Comparison of ENCODE assay signal across 8 mouse cellular contexts in the genomic region with DNA sequence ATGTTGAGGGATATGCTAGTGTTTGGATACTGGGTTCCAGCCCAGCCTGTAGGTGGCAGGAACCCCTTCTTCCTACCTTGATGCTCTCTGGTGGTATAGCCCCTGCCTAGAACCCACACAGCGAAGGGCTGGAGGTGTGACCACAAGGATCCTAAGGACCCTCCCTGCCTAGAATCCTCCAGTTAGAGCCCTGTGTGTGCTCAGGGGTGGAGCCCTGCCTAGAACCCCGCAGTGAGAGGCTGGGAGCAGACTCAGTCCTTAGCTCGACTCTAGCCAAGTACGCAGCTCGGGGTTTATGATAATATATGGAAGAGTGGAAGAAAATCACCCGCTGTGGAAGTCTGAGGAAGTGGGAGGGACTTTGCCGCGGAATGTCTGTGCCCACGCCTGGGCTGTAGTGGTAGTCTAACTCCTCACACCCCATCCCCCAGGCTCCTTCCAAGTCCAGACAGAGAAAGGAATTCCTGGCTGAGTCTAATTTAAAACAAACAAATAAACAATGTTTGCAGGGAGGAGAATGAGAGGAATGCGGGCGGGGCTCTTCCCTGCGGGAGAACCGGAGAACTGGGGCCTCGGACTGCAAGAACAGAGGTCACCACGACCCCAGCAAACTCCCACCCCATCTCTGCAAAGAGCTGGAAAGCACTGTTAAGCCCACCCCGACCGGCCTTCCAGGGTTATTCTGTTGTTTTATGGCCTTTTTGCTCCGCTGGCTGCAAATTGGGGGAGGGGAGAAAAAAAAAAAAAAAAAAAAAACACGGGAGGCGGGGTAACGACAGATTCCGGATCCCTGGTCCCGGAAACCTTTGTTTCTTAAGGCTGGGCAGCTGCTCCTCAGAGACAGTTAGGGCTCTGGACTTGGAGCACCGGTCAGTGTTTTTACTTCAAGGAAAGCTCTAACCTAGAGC. TPM values are rescaled to one million over a fixed set of nuclear protein-coding genes. Genes with fewer than 3 reads are reported as not detected.
DNase-seq lines count a peak whose midpoint lies in the region; ATAC-seq and TF ChIP-seq lines count a peak whose summit lies in the region.

No protein-coding gene starts in this region.

- no peak overlapping the region for H3ac ChIP-seq in myocyte (ENCODE audit: control insufficient read depth, insufficient read length)

- H3K27me3 ChIP-seq in embryonic facial prominence, embryonic 15.5 days = no peaks in the 10 kb centered on the region
- no peaks in the 10 kb centered on the region for H3K27me3 ChIP-seq in heart, embryonic 11.5 days (ENCODE audit: control insufficient read depth, insufficient read depth, low read length)
- no peaks in the 10 kb centered on the region for H3K27me3 ChIP-seq in kidney, embryonic 15.5 days
- H3K27me3 ChIP-seq in liver, embryonic 12.5 days (replicated peaks) = 0 out of 2 replicates have a peak, but pooled peaks cover 8% of the 10 kb centered on the region
- no peaks in the 10 kb centered on the region for H3K27me3 ChIP-seq in myocyte (ENCODE audit: control insufficient read depth, insufficient read depth, insufficient read length)

- peak; percentile 57 for TF ChIP-seq POLR2A in myocyte (IDR thresholded peaks at IDR 0.05; ENCODE audit: insufficient read length, low read depth)

- H3K27ac ChIP-seq in embryonic facial prominence, embryonic 15.5 days (replicated peaks) = peak overlapping the region; percentile 97
- peak overlapping the region; percentile 88 for H3K27ac ChIP-seq in heart, embryonic 11.5 days (ENCODE audit: low read depth, low read length)
- H3K27ac ChIP-seq in kidney, embryonic 15.5 days = peak overlapping the region; percentile 96
- peak overlapping the region; percentile 64 for H3K27ac ChIP-seq in liver, embryonic 12.5 days

- H3K4me2 ChIP-seq in embryonic facial prominence, embryonic 15.5 days (replicated peaks) = peak overlapping the region; percentile 65
- peak overlapping the region; percentile 91 for H3K4me2 ChIP-seq in heart, embryonic 11.5 days
- H3K4me2 ChIP-seq in kidney, embryonic 15.5 days = peak overlapping the region; percentile 65
- H3K4me2 ChIP-seq in liver, embryonic 12.5 days = peak overlapping the region; percentile 76
- peak overlapping the region; percentile 92 for H3K4me2 ChIP-seq in myocyte (ENCODE audit: low read depth)

- peaks cover 30% of the 10 kb centered on the region for H3K4me1 ChIP-seq in embryonic facial prominence, embryonic 15.5 days
- peaks cover 12% of the 10 kb centered on the region for H3K4me1 ChIP-seq in heart, embryonic 11.5 days (ENCODE audit: control insufficient read depth, insufficient read depth, low read length)
- H3K4me1 ChIP-seq in kidney, embryonic 15.5 days = peaks cover 57% of the 10 kb centered on the region
- H3K4me1 ChIP-seq in liver, embryonic 12.5 days = peaks cover 15% of the 10 kb centered on the region

- WGBS in embryonic facial prominence, embryonic 15.5 days = under 1% methylated on average over 24 of the region's 24 CpGs
- under 1% methylated on average over 24 of the region's 24 CpGs for WGBS in heart, embryonic 11.5 days (ENCODE audit: insufficient replicate concordance)
- WGBS in kidney, embryonic 15.5 days = under 1% methylated on average over 24 of the region's 24 CpGs
- WGBS in liver, embryonic 12.5 days (ENCODE audit: insufficient replicate concordance) = 2% methylated on average over 24 of the region's 24 CpGs

- H3K79me2 ChIP-seq in myocyte (ENCODE audit: control insufficient read depth, insufficient read depth) = no peaks in the 10 kb centered on the region

- peak overlapping the region; percentile 44 for H3K4me3 ChIP-seq in embryonic facial prominence, embryonic 15.5 days (replicated peaks)
- peak overlapping the region; percentile 50 for H3K4me3 ChIP-seq in heart, embryonic 11.5 days (ENCODE audit: low read depth, low read length)
- peak overlapping the region; percentile 43 for H3K4me3 ChIP-seq in kidney, embryonic 15.5 days (replicated peaks)
- H3K4me3 ChIP-seq in liver, embryonic 12.5 days = peak overlapping the region; percentile 46
- peak overlapping the region; percentile 29 for H3K4me3 ChIP-seq in myocyte

- peak; percentile 71 for DNase-seq in urinary bladder, postnatal 14 days (ENCODE audit: low spot score)
- no peak for DNase-seq in urinary bladder, adult 2 months (ENCODE audit: low spot score)
- peak; percentile 42 for DNase-seq in thymus, postnatal 25 days

- no peaks in the 10 kb centered on the region for H3K36me3 ChIP-seq in embryonic facial prominence, embryonic 15.5 days
- H3K36me3 ChIP-seq in heart, embryonic 11.5 days (ENCODE audit: control insufficient read depth, insufficient read depth, low read length) = no peaks in the 10 kb centered on the region
- H3K36me3 ChIP-seq in kidney, embryonic 15.5 days = no peaks in the 10 kb centered on the region
- no peaks in the 10 kb centered on the region for H3K36me3 ChIP-seq in liver, embryonic 12.5 days
- no peaks in the 10 kb centered on the region for H3K36me3 ChIP-seq in myocyte (ENCODE audit: control insufficient read depth, insufficient read depth)

- ATAC-seq in embryonic facial prominence, embryonic 15.5 days (ENCODE audit: insufficient number of reproducible peaks, low FRiP score, low TSS enrichment, low read depth) = peak; percentile 95
- peak; percentile 80 for ATAC-seq in heart, embryonic 11.5 days (replicated peaks; ENCODE audit: insufficient number of reproducible peaks, low FRiP score, low TSS enrichment)
- peak; percentile 94 for ATAC-seq in kidney, embryonic 15.5 days (replicated peaks; ENCODE audit: low FRiP score)
- ATAC-seq in liver, embryonic 12.5 days = peak; percentile 74

- H3K9me3 ChIP-seq in embryonic facial prominence, embryonic 15.5 days (replicated peaks) = no peaks in the 10 kb centered on the region
- H3K9me3 ChIP-seq in heart, embryonic 11.5 days (replicated peaks; ENCODE audit: control insufficient read depth, low read length) = peaks cover 3% of the 10 kb centered on the region; the same call in 1 of the 2 replicates
- H3K9me3 ChIP-seq in kidney, embryonic 15.5 days (replicated peaks) = no peaks in the 10 kb centered on the region
- no peaks in the 10 kb centered on the region for H3K9me3 ChIP-seq in liver, embryonic 12.5 days (replicated peaks)

- peak overlapping the region; percentile 26 for H3K9ac ChIP-seq in embryonic facial prominence, embryonic 15.5 days
- peak overlapping the region; percentile 75 for H3K9ac ChIP-seq in heart, embryonic 11.5 days (ENCODE audit: low read depth, low read length)
- peak overlapping the region; percentile 42 for H3K9ac ChIP-seq in kidney, embryonic 15.5 days
- peak overlapping the region; percentile 63 for H3K9ac ChIP-seq in liver, embryonic 12.5 days

TF ChIP-seq in myocyte, 11 proteins besides CTCF, POLR2A, EP300 and RAD21 (continues in another document):
- TF ChIP-seq POLR2AphosphoS2 (IDR thresholded peaks at IDR 0.05; ENCODE audit: insufficient read length, low read depth) = peak; percentile 53
- TF ChIP-seq CEBPB (IDR thresholded peaks at IDR 0.05; ENCODE audit: insufficient read depth, poor library complexity, severe bottlenecking) = no peak
- TF ChIP-seq TCF12 (IDR thresholded peaks at IDR 0.05; ENCODE audit: insufficient read depth, poor library complexity, severe bottlenecking) = no peak
- TF ChIP-seq USF1 (IDR thresholded peaks at IDR 0.05; ENCODE audit: low read depth) = no peak
- no peak for TF ChIP-seq TCF3 (IDR thresholded peaks at IDR 0.05; ENCODE audit: insufficient read length, low read depth)

RNA-seq across cellular contexts. Expression of a gene that starts 13.3 kb away (rescaled TPM):
- 140 and 166 TPM in 2 replicates for polyA plus RNA-seq in urinary bladder, adult 2 months (2012; rRNA removed)
- 299 and 325 TPM in 2 replicates for polyA plus RNA-seq in embryonic facial prominence, embryonic 15.5 days (2015; fragmentation: Nextera tagmentation; extraction: Ambion mirVana)
- 112 TPM in 2 replicates for polyA plus RNA-seq in heart, embryonic 11.5 days (2014; fragmentation: Nextera tagmentation; extraction: Ambion mirVana)
- 398 and 438 TPM in 2 replicates for polyA plus RNA-seq in kidney, embryonic 15.5 days (2015; fragmentation: Nextera tagmentation; extraction: Ambion mirVana)
- 207 and 211 TPM in 2 replicates for polyA plus RNA-seq in liver, embryonic 12.5 days (2016; fragmentation: Nextera tagmentation; extraction: Ambion mirVana)
- 158 TPM for polyA plus RNA-seq in myocyte (2012; fragmentation: generic; extraction: Trizol)

RNA-seq across cellular contexts. Expression of a gene that starts 20.1 kb away (rescaled TPM):
- polyA plus RNA-seq in urinary bladder, adult 2 months (2012; rRNA removed) = 0.66 and 0.92 TPM in 2 replicates
- 5.4 and 7.8 TPM in 2 replicates for polyA plus RNA-seq in embryonic facial prominence, embryonic 15.5 days (2015; fragmentation: Nextera tagmentation; extraction: Ambion mirVana)
- polyA plus RNA-seq in heart, embryonic 11.5 days (2014; fragmentation: Nextera tagmentation; extraction: Ambion mirVana) = 0.63 and 0.89 TPM in 2 replicates
- polyA plus RNA-seq in kidney, embryonic 15.5 days (2015; fragmentation: Nextera tagmentation; extraction: Ambion mirVana) = 14.9 and 15.2 TPM in 2 replicates
- polyA plus RNA-seq in liver, embryonic 12.5 days (2016; fragmentation: Nextera tagmentation; extraction: Ambion mirVana) = 0.49 and 0.54 TPM in 2 replicates
- 0.06 TPM for polyA plus RNA-seq in myocyte (2012; fragmentation: generic; extraction: Trizol)

RNA-seq across cellular contexts. Expression of a gene that starts 33.4 kb away (rescaled TPM):
- polyA plus RNA-seq in urinary bladder, adult 2 months (2012; rRNA removed) = 0.62 and 1.0 TPM in 2 replicates
- 4.3 and 5.6 TPM in 2 replicates for polyA plus RNA-seq in embryonic facial prominence, embryonic 15.5 days (2015; fragmentation: Nextera tagmentation; extraction: Ambion mirVana)
- polyA plus RNA-seq in heart, embryonic 11.5 days (2014; fragmentation: Nextera tagmentation; extraction: Ambion mirVana) = 2.5 and 3.9 TPM in 2 replicates
- 7.4 and 8.3 TPM in 2 replicates for polyA plus RNA-seq in kidney, embryonic 15.5 days (2015; fragmentation: Nextera tagmentation; extraction: Ambion mirVana)
- 38.4 and 38.6 TPM in 2 replicates for polyA plus RNA-seq in liver, embryonic 12.5 days (2016; fragmentation: Nextera tagmentation; extraction: Ambion mirVana)
- polyA plus RNA-seq in myocyte (2012; fragmentation: generic; extraction: Trizol) = 0.22 TPM

RNA-seq across cellular contexts. Expression of a gene that starts 33.5 kb away (rescaled TPM):
- polyA plus RNA-seq in urinary bladder, adult 2 months (2012; rRNA removed) = 1.8 TPM in 2 replicates
- 59.9 and 68.2 TPM in 2 replicates for polyA plus RNA-seq in embryonic facial prominence, embryonic 15.5 days (2015; fragmentation: Nextera tagmentation; extraction: Ambion mirVana)
- 14.1 and 14.3 TPM in 2 replicates for polyA plus RNA-seq in heart, embryonic 11.5 days (2014; fragmentation: Nextera tagmentation; extraction: Ambion mirVana)
- 62.1 and 74.5 TPM in 2 replicates for polyA plus RNA-seq in kidney, embryonic 15.5 days (2015; fragmentation: Nextera tagmentation; extraction: Ambion mirVana)
- 8.2 and 10.0 TPM in 2 replicates for polyA plus RNA-seq in liver, embryonic 12.5 days (2016; fragmentation: Nextera tagmentation; extraction: Ambion mirVana)
- polyA plus RNA-seq in myocyte (2012; fragmentation: generic; extraction: Trizol) = 5.4 TPM

RNA-seq across cellular contexts. Expression of a gene that starts 45.1 kb away (rescaled TPM):
- polyA plus RNA-seq in urinary bladder, adult 2 months (2012; rRNA removed) = 0.19 TPM in 1 of 2 replicates, not detected in the other
- 0.28 and 0.85 TPM in 2 replicates for polyA plus RNA-seq in embryonic facial prominence, embryonic 15.5 days (2015; fragmentation: Nextera tagmentation; extraction: Ambion mirVana)
- polyA plus RNA-seq in heart, embryonic 11.5 days (2014; fragmentation: Nextera tagmentation; extraction: Ambion mirVana) = 0.31 and 0.49 TPM in 2 replicates
- polyA plus RNA-seq in kidney, embryonic 15.5 days (2015; fragmentation: Nextera tagmentation; extraction: Ambion mirVana) = 2.6 and 3.4 TPM in 2 replicates
- polyA plus RNA-seq in liver, embryonic 12.5 days (2016; fragmentation: Nextera tagmentation; extraction: Ambion mirVana) = 12.1 and 15.4 TPM in 2 replicates
- polyA plus RNA-seq in myocyte (2012; fragmentation: generic; extraction: Trizol) = not detected
